Mouse (Mus musculus) right cerebral cortex, postnatal 25 days (tissue): ENCODE data around the gene Gpbp1.
A peak's percentile ranks its signal among the peaks of the same experiment; 100 is the strongest.

Experiments used
- DNase-seq: peaks from one replicate; pipeline ENCODE4 v3.0.0; 2022

The Gpbp1 gene

GRCm38 (mm10) chr13:111489802-111490723 lies at the start of gene Gpbp1:
Gpbp1 (minus strand) TSS chr13:111490111.
- DNase-seq, result peak; percentile 100

GRCm38 (mm10) chr13:111537718-111538117 lies 47.8 kb upstream of the Gpbp1 start:
- no peak for DNase-seq

DNA sequence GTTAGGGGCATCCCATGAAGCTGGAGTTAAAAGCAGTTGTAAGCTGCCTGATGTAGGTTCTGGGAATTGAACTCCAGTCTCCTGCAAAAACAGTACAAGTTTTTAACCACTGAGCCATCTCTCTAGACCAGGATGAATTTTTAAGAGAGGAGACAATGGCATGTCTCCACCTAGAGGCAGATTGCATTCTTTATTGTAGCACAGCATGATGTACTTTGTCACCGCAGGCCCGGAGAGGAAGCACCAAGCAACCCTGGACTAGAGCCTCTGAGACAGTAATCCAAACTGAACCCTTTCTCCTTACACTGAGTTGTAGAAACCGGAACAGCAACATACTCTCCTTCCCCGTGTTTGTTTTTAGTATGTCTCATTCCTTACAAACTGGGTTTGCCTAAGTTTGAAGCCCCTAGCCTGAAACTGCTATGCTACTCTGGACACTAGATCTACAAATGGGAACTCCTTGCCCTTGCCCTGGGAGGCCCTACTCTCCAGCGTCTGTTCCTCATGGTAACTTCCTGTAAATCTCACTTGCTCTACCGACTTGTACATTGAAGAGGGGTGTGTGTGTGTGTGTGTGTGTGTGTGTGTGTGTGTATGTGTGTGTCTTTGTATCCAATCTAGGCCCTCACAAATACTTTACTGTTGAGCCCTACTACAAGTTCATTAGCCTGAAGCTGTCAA lies 46.4 kb upstream of the Gpbp1 start:
- no peak for DNase-seq

DNA sequence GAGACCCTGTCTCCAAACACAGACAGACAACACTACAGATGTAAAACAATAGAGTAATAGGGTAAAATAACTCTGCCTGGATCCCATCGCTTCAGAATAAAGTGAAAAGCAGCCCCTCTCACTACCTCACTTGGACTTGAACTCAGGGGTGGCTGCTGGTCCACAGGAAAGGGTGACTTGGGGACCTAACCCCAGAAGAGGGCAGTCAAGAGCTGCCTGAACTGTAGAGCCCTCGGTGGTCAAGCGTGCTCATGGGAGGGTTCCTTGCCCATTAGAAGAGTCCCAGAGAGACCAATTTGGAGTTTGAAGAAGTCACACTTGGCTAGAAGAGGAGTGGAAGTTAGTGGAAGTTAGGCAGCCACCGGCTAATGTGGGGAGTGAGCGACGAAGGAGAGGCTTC lies 44.2 kb upstream of the Gpbp1 start:
- no peak for DNase-seq

- DNase-seq, result no peak
These were observed 42.5 kb upstream of the Gpbp1 start for GRCm38 (mm10) chr13:111532178-111532948.

DNA sequence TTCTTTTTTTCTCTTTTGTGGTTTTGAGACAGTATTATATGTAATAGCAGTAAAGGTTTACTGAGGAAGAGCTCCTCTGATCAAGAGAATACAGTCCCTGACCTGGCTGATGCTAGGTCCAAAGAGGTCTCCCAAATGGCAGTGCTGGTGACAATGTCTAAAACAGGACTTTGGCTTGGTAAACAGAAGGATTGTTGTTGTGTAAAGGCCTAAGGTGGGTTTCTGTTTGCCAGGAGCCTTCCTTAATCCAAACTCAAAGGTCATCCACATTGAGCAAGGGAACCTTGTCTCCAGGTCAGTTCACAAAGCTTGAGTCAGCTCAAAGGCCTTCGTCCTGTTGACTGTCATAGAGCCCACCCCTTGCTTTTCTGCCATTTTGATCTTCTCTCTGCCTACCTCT lies 41.8 kb upstream of the Gpbp1 start:
- DNase-seq, result no peak

DNA sequence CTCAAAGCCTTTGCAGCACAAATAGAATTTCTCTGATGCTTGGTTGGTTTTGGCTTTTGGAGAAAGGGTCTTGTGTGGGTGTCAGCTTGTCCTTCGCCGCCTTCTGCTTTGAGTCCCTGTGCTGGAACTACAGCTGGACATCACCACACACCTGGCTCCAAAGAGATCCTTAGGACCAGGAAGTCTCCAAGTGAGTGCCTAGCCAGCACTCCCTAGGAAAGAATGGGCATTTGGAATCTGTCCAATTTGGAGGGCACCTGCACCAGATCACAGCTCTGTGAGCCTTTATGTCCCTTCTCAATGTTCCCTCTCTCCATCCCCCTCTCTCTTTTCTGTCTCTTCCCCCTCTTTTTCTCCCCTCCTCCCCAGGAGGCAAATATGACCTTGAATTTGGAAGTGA lies 34.4 kb upstream of the Gpbp1 start:
- DNase-seq, result no peak

GRCm38 (mm10) chr13:111522336-111522735 lies 32.4 kb upstream of the Gpbp1 start:
- no peak for DNase-seq

DNA sequence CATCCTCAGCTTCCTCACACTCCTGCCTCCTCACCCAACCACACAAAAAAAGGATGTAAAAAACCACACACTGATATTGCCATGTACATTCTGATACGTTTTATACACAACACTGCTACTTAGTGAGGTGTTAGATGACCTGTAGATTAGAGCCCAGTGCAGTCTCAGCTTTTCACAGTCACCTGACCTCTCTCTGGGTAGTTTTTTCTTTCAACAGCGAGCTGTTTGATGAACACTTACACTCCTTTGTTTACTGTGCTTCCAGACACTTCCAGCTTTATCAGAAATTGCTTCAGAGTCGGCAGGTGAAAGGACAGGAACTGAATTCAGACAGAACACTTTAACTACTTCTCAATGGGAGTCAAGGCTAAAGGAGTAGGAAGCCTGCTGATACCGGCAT lies 30.5 kb upstream of the Gpbp1 start:
- DNase-seq, result no peak

DNA sequence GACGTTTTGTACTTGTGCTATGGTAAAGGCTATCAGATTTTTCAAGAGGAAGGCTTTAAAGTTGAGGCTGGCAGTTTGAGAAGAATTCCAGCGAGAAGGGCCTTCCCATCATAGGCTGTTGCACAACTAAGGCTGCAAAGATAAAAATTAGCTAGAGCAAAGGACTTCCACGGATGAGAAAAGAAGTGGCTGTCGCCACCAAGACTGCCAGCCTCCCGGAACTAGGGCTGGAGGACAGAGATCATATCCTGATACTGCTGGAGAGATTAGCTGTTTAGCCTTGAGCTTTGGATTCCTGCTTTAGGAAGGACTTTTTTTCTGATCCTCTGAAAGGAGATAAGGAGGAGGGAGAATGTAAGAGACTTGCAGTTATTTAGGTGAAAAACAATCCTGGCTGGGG lies 28.4 kb upstream of the Gpbp1 start:
- DNase-seq, result no peak

DNA sequence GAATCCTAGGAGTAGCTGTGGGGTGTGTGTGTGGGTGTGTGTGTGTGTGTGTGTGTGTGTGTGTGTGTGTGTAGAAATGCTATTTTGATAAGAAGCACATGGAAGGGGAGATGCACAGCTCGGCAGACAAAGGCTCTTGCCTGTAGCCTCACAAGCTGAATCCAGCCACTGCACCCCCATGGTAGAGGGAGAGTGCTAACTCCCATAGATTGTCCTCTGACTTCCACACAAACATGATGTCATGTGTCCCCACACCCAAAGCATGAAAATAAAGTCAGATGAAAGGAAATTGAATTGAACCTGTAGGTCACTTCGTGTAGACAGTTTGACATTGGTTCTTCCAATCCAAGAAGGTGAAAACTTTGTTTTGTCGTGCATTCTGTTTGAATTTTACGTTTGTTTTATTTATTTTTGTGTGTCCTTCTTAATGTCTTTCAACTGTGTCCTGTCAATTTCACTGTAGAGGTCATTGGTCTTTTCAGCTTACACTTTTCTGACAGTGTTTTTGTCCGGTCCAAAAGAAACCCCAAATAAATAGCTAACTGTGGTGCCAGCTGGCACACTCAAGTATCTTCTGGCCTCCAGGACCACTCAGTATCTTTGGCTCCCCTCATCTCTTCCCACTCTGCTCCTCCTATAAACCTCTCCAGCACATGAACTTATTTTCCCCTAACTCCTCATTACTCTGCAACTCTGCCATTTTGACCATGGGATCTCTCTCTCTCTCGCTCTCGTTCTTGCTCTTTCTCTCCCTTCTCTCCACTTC lies 26.7 kb upstream of the Gpbp1 start:
- DNase-seq, result no peak

- no peak for DNase-seq
These were observed 19.5 kb upstream of the Gpbp1 start for GRCm38 (mm10) chr13:111509385-111509784.

- DNase-seq, result no peak
These were observed 18.7 kb upstream of the Gpbp1 start for GRCm38 (mm10) chr13:111508645-111509044.

DNA sequence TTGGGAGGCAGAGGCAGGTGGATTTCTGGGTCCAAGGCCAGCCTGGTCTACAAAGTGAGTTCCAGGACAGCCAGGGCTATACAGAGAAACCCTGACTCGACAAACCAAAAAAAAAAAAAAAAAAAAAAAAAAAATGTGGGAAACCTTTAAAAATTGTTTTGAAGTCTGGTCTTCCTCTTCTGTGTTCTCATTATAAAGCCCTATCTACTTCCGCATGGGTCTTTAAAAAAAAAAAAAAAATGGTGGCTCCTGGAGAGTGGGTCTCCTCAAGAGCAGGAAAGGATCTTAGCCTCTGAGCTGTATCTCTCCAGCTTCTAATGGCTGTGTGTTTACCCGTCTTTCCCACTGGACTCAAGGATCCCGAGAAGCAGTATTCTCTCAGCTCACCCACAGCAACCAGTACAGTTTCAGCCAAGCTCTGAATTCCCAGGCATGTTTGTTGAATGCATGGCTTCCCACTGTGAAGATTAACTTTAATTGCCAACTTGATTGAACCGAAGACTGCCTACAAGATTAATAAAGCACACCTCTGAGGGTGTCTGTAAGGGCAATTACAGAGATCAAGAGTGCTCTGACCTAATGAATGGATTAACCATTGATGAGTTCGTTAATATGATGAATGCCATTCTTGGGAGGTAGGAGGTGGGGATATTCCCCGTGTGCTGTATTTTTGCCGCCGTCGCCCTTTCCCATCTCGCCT lies 4.6 kb upstream of the Gpbp1 start:
- no peak for DNase-seq

DNA sequence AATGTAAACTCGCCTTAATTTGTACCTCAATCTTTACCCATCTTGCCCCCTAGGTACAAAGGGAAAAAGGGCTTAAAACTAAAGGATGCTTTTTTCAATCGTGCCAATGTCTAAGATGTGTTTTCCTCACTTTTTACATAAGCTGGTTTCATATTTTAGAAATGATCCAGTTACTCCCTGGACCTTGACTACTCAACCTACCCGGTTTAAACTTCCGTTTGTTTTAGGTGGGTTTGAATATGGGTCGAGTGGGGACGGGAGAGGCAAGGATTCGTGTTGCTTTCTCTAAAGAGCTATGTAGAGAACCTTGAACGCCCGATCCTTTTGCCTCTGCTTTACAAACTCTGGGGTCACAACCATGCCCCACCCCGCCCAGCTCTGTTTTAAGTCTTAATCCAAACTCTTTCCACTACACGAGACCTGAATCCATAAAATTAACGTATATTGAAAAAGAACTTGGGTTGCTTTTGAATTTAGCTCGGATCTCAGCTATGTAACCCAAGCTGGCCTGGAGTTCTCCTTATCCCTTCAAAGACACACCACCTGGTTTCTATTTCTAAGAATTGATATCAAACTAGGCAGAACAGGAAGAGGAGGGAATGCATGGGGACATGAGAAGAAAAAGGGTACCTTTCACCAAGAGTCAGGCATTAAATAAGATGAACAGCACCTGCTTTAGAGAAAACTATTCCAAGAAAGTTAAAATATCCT lies 1.3 kb upstream of the Gpbp1 start:
- DNase-seq, result no peak

GRCm38 (mm10) chr13:111489502-111489801 lies 459 bp downstream of the Gpbp1 start:
- no peak for DNase-seq

- DNase-seq, result peak; percentile 57
These were observed 1.0 kb downstream of the Gpbp1 start for GRCm38 (mm10) chr13:111488651-111489501.

- DNase-seq, result no peak
These were observed 12.2 kb downstream of the Gpbp1 start for GRCm38 (mm10) chr13:111477695-111478094.

- DNase-seq, result no peak
These were observed 19.2 kb downstream of the Gpbp1 start for GRCm38 (mm10) chr13:111470562-111471237.

- no peak for DNase-seq
These were observed 22.6 kb downstream of the Gpbp1 start for GRCm38 (mm10) chr13:111467350-111467749.
